Mouse (Mus musculus): ENCODE data around the gene Rassf3. TPM values are rescaled to one million over a fixed set of nuclear protein-coding genes. Genes with fewer than 3 reads are reported as not detected.

The Rassf3 gene
- total RNA-seq, 1 experiment, result 13.1 TPM

DNA sequence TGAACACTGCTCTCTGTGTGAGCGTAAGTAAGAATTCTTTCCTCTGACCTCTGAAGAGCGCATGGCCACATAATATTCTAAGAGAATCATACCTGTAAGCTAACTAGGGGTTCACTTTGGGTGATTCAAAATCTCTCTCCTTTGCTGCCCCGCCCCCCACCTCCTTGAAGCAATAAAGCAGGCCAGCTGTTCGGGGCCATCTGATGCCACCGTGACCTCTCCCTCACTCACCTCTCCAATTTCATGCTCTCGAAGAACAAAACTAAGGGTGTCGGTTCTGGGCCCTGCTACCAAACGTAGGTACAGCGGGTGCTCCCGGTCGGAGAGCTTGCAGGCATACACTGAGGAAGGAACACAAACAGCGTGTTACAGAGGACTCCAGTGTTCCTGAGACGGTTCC is 62.0 kb downstream of the Rassf3 start:
- no peak overlapping the region for H3K27ac ChIP-seq (ENCODE audit: insufficient read depth, low read depth, low read length, poor library complexity, severe bottlenecking)
- H3K4me1 ChIP-seq (ENCODE audit: control insufficient read depth in 2 of 2, insufficient read depth in 2 of 2, low read length in 2 of 2, poor library complexity in 1 of 2), result peaks cover 0 to 26% of the 10 kb centered on the region in 2 experiments; a peak in 2 of 4 replicates
- in situ Hi-C loops (cut with MboI; ENCODE audit: low sequenced_read_pairs in 2 of 2, unreplicated experiment in 2 of 2), result no loop called here
- H3K9ac ChIP-seq (ENCODE audit: insufficient read depth, low read depth, low read length, poor library complexity, severe bottlenecking), result no peak overlapping the region
- no peaks in the 10 kb centered on the region for H3K9me3 ChIP-seq (ENCODE audit: control insufficient read depth, insufficient read depth, low read depth, low read length)
- H3K36me3 ChIP-seq (ENCODE audit: control insufficient read depth, insufficient read depth, low read length, poor library complexity, severe bottlenecking), result peaks cover 27% of the 10 kb centered on the region; the same call in 1 of the 2 replicates
- DNase-seq (ENCODE audit: low read depth, low spot score), result no peak
- no peak overlapping the region for H3K4me3 ChIP-seq (ENCODE audit: insufficient read depth in 1 of 2, low read depth in 1 of 2, low read length in 2 of 2, poor library complexity in 1 of 2, severe bottlenecking in 1 of 2)
- TF ChIP-seq HCFC1 (IDR thresholded peaks at IDR 0.05; ENCODE audit: borderline replicate concordance, insufficient read depth, low read length), result no peak
- no peak for TF ChIP-seq MAFK (IDR thresholded peaks at IDR 0.05; ENCODE audit: insufficient read depth, low read depth, low read length)
- TF ChIP-seq ZC3H11A (IDR thresholded peaks at IDR 0.05; ENCODE audit: borderline replicate concordance, low read depth, low read length), result no peak
- TF ChIP-seq ZNF384 (IDR thresholded peaks at IDR 0.05; ENCODE audit: low read depth, low read length), result no peak
- TF ChIP-seq CHD2 (IDR thresholded peaks at IDR 0.05; ENCODE audit: low read depth, low read length), result no peak

DNA sequence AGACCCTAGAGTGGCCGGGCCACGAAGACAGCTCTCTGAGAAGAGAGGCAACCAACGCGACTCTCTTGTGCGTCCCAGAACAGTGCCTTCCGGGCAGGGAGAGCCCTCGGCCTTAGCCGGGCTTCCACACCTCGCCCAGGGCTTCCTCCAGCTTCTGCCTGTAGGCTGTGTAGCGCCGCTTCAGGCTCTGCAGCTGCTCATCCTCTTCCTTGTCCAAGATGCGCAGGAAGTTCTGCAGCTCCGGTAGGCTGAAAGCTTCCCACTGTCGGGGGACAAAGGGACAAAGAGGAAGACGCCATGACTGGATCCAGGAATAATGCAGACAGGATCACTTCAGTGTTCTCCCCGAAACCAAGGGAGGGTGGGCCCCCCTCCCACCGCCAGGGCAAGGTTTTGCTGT is 63.3 kb downstream of the Rassf3 start:
- Histone ChIP-seq H3K9ac (ENCODE audit: insufficient read depth, low read depth, low read length, poor library complexity, severe bottlenecking) (no peak overlapping the region), H3K9me3 (ENCODE audit: control insufficient read depth, insufficient read depth, low read depth, low read length) (no peaks in the 10 kb centered on the region), H3K27ac (ENCODE audit: insufficient read depth, low read depth, low read length, poor library complexity, severe bottlenecking) (no peak overlapping the region), H3K36me3 (ENCODE audit: control insufficient read depth, insufficient read depth, low read length, poor library complexity, severe bottlenecking) (peaks cover 25% of the 10 kb centered on the region; the same call in 1 of the 2 replicates), H3K4me1 (ENCODE audit: control insufficient read depth in 2 of 2, insufficient read depth in 2 of 2, low read length in 2 of 2, poor library complexity in 1 of 2) (peaks cover 0 to 24% of the 10 kb centered on the region in 2 experiments; a peak in 2 of 4 replicates), H3K4me3 (ENCODE audit: insufficient read depth in 1 of 2, low read depth in 1 of 2, low read length in 2 of 2, poor library complexity in 1 of 2, severe bottlenecking in 1 of 2) (no peak overlapping the region)
- in situ Hi-C loops (cut with MboI; ENCODE audit: low sequenced_read_pairs in 2 of 2, unreplicated experiment in 2 of 2), result no loop called here
- no peak for DNase-seq (ENCODE audit: low read depth, low spot score)
- no peak for TF ChIP-seq MAFK (IDR thresholded peaks at IDR 0.05; ENCODE audit: insufficient read depth, low read depth, low read length)
- no peak for TF ChIP-seq CHD2 (IDR thresholded peaks at IDR 0.05; ENCODE audit: low read depth, low read length)
- no peak for TF ChIP-seq ZC3H11A (IDR thresholded peaks at IDR 0.05; ENCODE audit: borderline replicate concordance, low read depth, low read length)
- no peak for TF ChIP-seq HCFC1 (IDR thresholded peaks at IDR 0.05; ENCODE audit: borderline replicate concordance, insufficient read depth, low read length)
- TF ChIP-seq ZNF384 (IDR thresholded peaks at IDR 0.05; ENCODE audit: low read depth, low read length), result no peak

DNA sequence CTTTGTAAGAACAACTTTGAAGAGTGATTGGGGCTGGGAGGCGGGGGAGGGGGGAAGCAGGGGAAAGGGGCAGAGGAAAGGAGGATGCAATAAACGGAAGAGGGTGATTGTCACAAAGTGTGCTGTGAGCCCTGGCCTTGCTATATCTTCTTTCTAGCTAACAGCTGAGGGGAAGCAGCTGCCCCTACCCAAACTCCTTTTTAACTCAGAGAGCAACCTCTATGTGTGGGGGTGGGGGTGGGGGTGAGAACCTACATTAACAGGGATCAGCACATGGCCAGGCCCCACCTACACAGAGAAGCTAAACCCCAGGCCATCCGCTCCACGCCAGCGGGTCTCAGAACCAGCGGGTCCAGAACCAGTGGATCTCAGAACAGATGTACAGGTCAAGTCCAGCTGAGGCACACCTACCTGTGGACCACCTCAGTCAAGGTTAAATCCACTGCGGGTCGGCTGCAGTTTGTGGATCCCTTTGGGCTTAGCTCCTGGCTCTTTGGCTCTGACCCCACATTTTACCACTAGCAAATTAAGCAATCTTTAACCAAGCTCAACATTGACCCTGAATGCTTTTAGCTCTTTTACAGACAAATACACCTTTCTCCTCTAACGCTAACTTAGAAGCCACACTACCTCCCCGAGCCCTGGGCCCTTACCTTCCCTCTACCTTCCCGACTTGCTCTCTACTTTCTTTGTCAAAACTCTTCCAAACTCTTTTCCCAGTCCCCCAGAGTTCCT is 64.3 kb downstream of the Rassf3 start:
- in situ Hi-C loops (cut with MboI; ENCODE audit: low sequenced_read_pairs in 2 of 2, unreplicated experiment in 2 of 2), result no loop called here
- H3K36me3 ChIP-seq (ENCODE audit: control insufficient read depth, insufficient read depth, low read length, poor library complexity, severe bottlenecking), result peaks cover 25% of the 10 kb centered on the region; the same call in 1 of the 2 replicates
- peaks cover 0 to 24% of the 10 kb centered on the region in 2 experiments; a peak in 2 of 4 replicates for H3K4me1 ChIP-seq (ENCODE audit: control insufficient read depth in 2 of 2, insufficient read depth in 2 of 2, low read length in 2 of 2, poor library complexity in 1 of 2)
- no peaks in the 10 kb centered on the region for H3K9me3 ChIP-seq (ENCODE audit: control insufficient read depth, insufficient read depth, low read depth, low read length)
- no peak overlapping the region for H3K9ac ChIP-seq (ENCODE audit: insufficient read depth, low read depth, low read length, poor library complexity, severe bottlenecking)
- no peak overlapping the region for H3K4me3 ChIP-seq (ENCODE audit: insufficient read depth in 1 of 2, low read depth in 1 of 2, low read length in 2 of 2, poor library complexity in 1 of 2, severe bottlenecking in 1 of 2)
- DNase-seq (ENCODE audit: low read depth, low spot score), result no peak
- TF ChIP-seq MAFK (IDR thresholded peaks at IDR 0.05; ENCODE audit: insufficient read depth, low read depth, low read length) (no peak), ZC3H11A (IDR thresholded peaks at IDR 0.05; ENCODE audit: borderline replicate concordance, low read depth, low read length) (no peak), HCFC1 (IDR thresholded peaks at IDR 0.05; ENCODE audit: borderline replicate concordance, insufficient read depth, low read length) (no peak), ZNF384 (IDR thresholded peaks at IDR 0.05; ENCODE audit: low read depth, low read length) (no peak)
- H3K27ac ChIP-seq (ENCODE audit: insufficient read depth, low read depth, low read length, poor library complexity, severe bottlenecking), result 0 out of 2 replicates have a peak overlapping the region, but pooled peaks have one; percentile 11

DNA sequence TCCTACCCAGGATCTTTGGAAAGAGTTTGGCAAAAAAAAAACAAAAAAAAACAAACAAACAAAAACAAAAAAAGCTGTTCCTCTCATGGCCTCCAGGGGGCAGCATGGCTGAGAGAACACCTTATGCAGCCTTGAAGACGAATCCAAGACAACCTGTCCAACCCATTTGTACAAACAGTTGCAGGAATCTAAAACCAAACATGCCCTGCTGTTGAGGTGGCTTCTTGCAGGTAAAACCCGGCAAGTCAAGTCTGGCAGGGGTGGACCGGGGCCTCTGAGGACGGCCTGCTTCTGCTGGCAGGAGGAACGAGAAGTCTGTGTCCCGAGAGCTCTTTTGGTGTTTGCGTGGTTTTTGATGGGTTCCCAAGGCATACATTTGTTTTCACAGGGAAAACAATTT is 66.4 kb downstream of the Rassf3 start:
- DNase-seq (ENCODE audit: low read depth, low spot score), result peak; percentile 59
- no peaks in the 10 kb centered on the region for H3K9me3 ChIP-seq (ENCODE audit: control insufficient read depth, insufficient read depth, low read depth, low read length)
- H3K4me1 ChIP-seq (ENCODE audit: control insufficient read depth in 2 of 2, insufficient read depth in 2 of 2, low read length in 2 of 2, poor library complexity in 1 of 2), result peaks cover 0 to 28% of the 10 kb centered on the region in 2 experiments; a peak in 3 of 4 replicates
- no peak overlapping the region for H3K9ac ChIP-seq (ENCODE audit: insufficient read depth, low read depth, low read length, poor library complexity, severe bottlenecking)
- TF ChIP-seq HCFC1 (IDR thresholded peaks at IDR 0.05; ENCODE audit: borderline replicate concordance, insufficient read depth, low read length) (no peak), ZNF384 (IDR thresholded peaks at IDR 0.05; ENCODE audit: low read depth, low read length) (peak; percentile 89), ZC3H11A (IDR thresholded peaks at IDR 0.05; ENCODE audit: borderline replicate concordance, low read depth, low read length) (0 out of 2 replicates have a peak, but pooled peaks have one; percentile 42), MAFK (IDR thresholded peaks at IDR 0.05; ENCODE audit: insufficient read depth, low read depth, low read length) (no peak), CHD2 (IDR thresholded peaks at IDR 0.05; ENCODE audit: low read depth, low read length) (no peak)
- H3K4me3 ChIP-seq (ENCODE audit: insufficient read depth in 1 of 2, low read depth in 1 of 2, low read length in 2 of 2, poor library complexity in 1 of 2, severe bottlenecking in 1 of 2), result no peak overlapping the region
- in situ Hi-C loops (cut with MboI; ENCODE audit: low sequenced_read_pairs in 2 of 2, unreplicated experiment in 2 of 2), result no loop called here
- H3K36me3 ChIP-seq (ENCODE audit: control insufficient read depth, insufficient read depth, low read length, poor library complexity, severe bottlenecking), result peaks cover 17% of the 10 kb centered on the region; the same call in 1 of the 2 replicates
- H3K27ac ChIP-seq (ENCODE audit: insufficient read depth, low read depth, low read length, poor library complexity, severe bottlenecking), result no peak overlapping the region
